Mouse (Mus musculus) kidney, embryonic 16.5 days (tissue): Measurements from ENCODE around the gene Lrig2. TPM values are rescaled to one million over a fixed set of nuclear protein-coding genes. Genes with fewer than 3 reads are reported as not detected.

Experiments
- ATAC-seq: fragments of 200-750 bp; cut with Nextera tagmentation; 2 replicates; pipeline ENCODE4 v1.8.0; 2017; ENCODE audit warnings: moderate TSS enrichment; ENCODE audit not compliant: low FRiP score, low TSS enrichment
- H3K27ac ChIP-seq: fragments of 300-500 bp; sonication (generic); 2 replicates; pipeline ENCODE4 v1.5.1; 2014; ENCODE audit warnings: low read length
- H3K27me3 ChIP-seq: fragments of 300-500 bp; sonication (generic); 2 replicates; pipeline ENCODE4 v1.6.1; 2014; ENCODE audit warnings: low read length, control low read depth, mixed read lengths; ENCODE audit not compliant: insufficient read depth
- H3K36me3 ChIP-seq: fragments of 300-500 bp; sonication (generic); 2 replicates; pipeline ENCODE4 v1.6.1; 2014; ENCODE audit warnings: low read length, control low read depth, mixed read lengths; ENCODE audit not compliant: insufficient read depth
- H3K4me1 ChIP-seq: fragments of 300-500 bp; sonication (generic); 2 replicates; pipeline ENCODE4 v1.6.1; 2014; ENCODE audit warnings: low read length, control low read depth, mixed read lengths; ENCODE audit not compliant: insufficient read depth
- H3K4me2 ChIP-seq: fragments of 300-500 bp; sonication (generic); replicated peaks from 2 replicates; pipeline ENCODE4 v1.6.1; 2014; ENCODE audit warnings: low read depth, low read length
- H3K4me3 ChIP-seq: fragments of 300-500 bp; sonication (generic); 2 replicates; pipeline ENCODE4 v1.5.1; 2014; ENCODE audit warnings: mild to moderate bottlenecking, low read length
- H3K9ac ChIP-seq: fragments of 300-500 bp; sonication (generic); replicated peaks from 2 replicates; pipeline ENCODE4 v1.6.1; 2014; ENCODE audit warnings: low read length
- H3K9me3 ChIP-seq: fragments of 300-500 bp; sonication (generic); 2 replicates; pipeline ENCODE4 v1.6.1; 2016; ENCODE audit warnings: low read length, control low read depth
- WGBS: fragments of 180-500 bp; shearing (Covaris S2); extraction: QIAGEN DNeasy Blood & Tissue Kit; methylation state at CpG from one replicate; pipeline ENCODE4 v1.1.7; 2014; 5-methylcytosine and 5-hydroxymethylcytosine counted together
- polyA plus RNA-seq: library from polyadenylated mRNA; unstranded; fragments of >200 nt; fragmentation: Nextera tagmentation; extraction: Ambion mirVana; gene quantifications from 2 replicates; pipeline ENCODE4 v1.2.1, GENCODE M21; 2015

The Lrig2 gene
- polyA plus RNA-seq, 1 experiment from 2014 or later, result 15.6 TPM

DNA sequence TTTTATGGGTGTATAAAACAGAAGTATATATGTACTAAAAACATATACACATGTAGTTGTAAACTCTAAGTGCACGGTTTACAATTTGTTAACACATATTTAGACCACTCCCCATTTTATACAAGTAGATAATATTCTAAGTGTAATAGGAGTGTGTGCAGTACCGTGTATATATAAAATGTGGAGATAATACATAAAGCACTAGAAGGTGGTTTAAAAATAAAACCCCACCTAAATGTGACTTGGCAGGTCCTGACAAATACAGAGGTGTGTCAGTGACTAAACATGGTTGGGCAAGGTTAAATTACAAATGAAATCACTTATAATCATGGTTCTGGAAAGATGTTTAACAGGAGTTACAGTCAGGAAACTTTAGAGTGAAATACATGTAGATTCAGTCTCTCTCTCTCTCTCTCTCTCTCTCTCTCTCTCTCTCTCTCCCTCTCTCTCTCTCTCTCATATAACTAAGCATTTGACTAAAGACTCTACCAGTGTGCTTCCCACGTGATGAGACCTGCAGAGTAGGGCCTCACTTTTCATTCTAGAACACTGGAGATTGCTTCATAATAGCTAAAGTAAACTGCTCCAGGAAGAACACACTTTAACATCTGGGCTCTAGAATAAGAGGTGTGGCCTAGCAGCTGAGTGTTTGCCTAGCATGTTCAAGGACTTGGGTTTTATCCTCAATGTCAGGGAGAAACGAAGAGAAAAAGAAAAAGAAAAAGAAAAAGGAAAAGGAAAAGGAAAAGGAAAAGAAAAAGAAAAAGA lies 14.6 kb upstream of the Lrig2 start:
- 80% methylated on average over 4 of the region's 4 CpGs for WGBS
- Histone ChIP-seq H3K27ac (no peak overlapping the region), H3K4me3 (no peak overlapping the region), H3K4me1 (peaks cover 11% of the 10 kb centered on the region; the same call in 1 of the 2 replicates), H3K9me3 (no peaks in the 10 kb centered on the region; the same call in 1 of the 2 replicates), H3K9ac (no peak overlapping the region), H3K4me2 (no peak overlapping the region), H3K36me3 (no peaks in the 10 kb centered on the region), H3K27me3 (no peaks in the 10 kb centered on the region)
- ATAC-seq, result no peak

DNA sequence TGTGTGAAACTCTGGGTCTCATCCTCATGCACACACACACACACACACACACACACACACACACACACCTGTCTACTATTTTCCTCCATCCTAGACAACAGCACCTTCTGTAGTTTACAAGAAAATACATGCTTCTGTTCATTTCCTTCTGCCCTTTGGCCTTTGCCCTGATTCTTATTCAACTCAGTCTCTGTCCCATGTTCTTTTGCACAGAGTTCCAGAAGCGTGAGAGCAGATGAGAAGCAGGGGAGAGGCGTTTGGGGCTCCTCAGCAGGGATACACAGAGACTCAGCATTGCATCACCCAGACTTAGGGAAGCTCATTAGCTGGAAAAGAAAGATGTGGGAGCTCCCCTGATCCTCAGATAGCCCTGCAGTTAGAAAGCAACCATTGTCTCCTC lies 13.8 kb upstream of the Lrig2 start:
- no peaks in the 10 kb centered on the region for H3K36me3 ChIP-seq
- H3K27ac ChIP-seq, result no peak overlapping the region
- 40% methylated on average over 2 of the region's 2 CpGs for WGBS
- H3K4me3 ChIP-seq, result no peak overlapping the region
- H3K27me3 ChIP-seq, result no peaks in the 10 kb centered on the region
- no peak overlapping the region for H3K9ac ChIP-seq
- no peak for ATAC-seq
- H3K9me3 ChIP-seq, result no peaks in the 10 kb centered on the region; the same call in 1 of the 2 replicates
- H3K4me1 ChIP-seq, result peaks cover 11% of the 10 kb centered on the region; the same call in 1 of the 2 replicates
- H3K4me2 ChIP-seq, result no peak overlapping the region

DNA sequence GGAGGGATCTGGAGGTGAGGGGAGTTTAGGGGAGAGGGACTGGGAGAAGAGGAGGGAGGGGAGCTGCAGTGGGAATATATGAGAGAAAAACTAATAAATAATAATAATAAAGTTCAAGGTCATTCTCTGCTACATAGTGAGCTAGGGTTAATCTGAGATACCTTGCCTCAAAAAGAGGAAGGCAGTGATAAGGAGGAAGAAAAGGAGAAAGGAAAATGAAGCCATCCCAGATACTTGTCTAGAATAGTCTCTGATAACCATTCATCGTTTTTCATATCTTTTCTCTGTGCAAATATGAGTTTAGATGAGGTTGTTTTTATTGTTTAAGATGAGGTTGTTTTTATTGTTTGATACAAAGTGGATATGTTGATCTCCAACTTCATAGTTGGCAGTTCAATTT lies 13.3 kb upstream of the Lrig2 start:
- 69% methylated on average over 1 of the region's 1 CpGs for WGBS
- H3K27me3 ChIP-seq, result no peaks in the 10 kb centered on the region
- H3K9ac ChIP-seq, result no peak overlapping the region
- H3K36me3 ChIP-seq, result no peaks in the 10 kb centered on the region
- no peak for ATAC-seq
- peaks cover 11% of the 10 kb centered on the region; the same call in 1 of the 2 replicates for H3K4me1 ChIP-seq
- no peak overlapping the region for H3K4me3 ChIP-seq
- H3K9me3 ChIP-seq, result no peaks in the 10 kb centered on the region; the same call in 1 of the 2 replicates
- no peak overlapping the region for H3K27ac ChIP-seq
- no peak overlapping the region for H3K4me2 ChIP-seq

DNA sequence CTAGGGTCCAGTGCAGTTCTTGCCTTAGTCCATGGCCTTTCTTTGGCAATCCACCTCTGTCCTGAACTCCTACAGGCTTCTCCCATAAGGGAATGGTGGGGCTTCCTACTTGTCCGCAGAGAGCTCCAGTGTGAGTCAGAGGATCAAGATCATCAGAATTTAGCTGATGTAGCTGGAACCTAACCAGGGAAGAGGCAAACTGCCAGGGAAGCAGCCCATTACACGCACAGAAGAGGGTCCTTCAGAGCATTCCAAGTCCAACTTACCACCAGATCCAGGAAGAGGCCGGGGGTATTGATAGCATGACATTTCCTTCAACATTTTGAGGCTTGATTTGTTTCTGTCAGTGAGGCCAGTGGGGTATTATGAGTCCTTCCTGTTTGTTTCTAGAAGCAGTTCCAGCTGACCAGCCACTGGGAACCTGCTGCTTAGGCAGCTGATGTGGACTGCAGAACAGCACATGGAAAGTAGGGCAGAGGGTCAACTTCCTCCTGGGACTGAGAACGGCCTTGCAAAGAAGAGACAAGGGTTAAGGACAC lies 11.7 kb upstream of the Lrig2 start:
- no peak overlapping the region for H3K4me2 ChIP-seq
- H3K9ac ChIP-seq, result no peak overlapping the region
- peak; percentile 69; the same call in 1 of the 2 replicates for ATAC-seq
- no peaks in the 10 kb centered on the region; the same call in 1 of the 2 replicates for H3K9me3 ChIP-seq
- 38% methylated on average over 4 of the region's 4 CpGs for WGBS
- H3K4me3 ChIP-seq, result no peak overlapping the region
- no peaks in the 10 kb centered on the region for H3K27me3 ChIP-seq
- H3K27ac ChIP-seq, result peak overlapping the region; percentile 75
- no peaks in the 10 kb centered on the region for H3K36me3 ChIP-seq
- H3K4me1 ChIP-seq, result peaks cover 11% of the 10 kb centered on the region; the same call in 1 of the 2 replicates

DNA sequence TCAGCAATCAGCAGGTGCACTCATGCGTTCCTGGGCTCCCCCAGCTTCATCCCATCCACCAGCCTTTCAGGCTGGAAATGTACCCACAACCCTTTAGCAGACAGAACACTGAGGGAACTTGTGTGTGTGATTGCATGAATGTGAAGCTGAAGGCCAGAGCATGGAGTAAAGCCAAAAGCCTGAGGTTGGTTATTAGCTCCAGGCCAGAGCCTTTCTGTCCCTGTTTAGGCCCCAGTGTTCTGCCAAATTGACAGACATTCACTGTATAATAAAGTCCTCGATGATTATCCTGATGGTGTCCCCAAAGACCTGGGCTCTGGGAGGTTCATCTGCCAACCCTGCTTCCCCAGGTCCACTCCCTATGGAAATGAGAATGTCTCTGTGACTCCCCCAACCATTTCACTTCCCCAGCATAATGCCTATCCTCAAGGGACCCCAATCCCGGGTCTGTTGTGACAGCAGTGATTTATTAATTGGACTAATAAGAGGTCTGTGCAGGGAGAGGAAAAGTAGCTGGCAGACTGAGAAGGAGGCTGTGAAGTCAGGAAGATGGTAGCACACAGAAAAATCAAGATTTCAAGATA lies 9.7 kb upstream of the Lrig2 start:
- WGBS, result 43% methylated on average over 3 of the region's 3 CpGs
- ATAC-seq, result no peak
- H3K4me2 ChIP-seq, result no peak overlapping the region

DNA sequence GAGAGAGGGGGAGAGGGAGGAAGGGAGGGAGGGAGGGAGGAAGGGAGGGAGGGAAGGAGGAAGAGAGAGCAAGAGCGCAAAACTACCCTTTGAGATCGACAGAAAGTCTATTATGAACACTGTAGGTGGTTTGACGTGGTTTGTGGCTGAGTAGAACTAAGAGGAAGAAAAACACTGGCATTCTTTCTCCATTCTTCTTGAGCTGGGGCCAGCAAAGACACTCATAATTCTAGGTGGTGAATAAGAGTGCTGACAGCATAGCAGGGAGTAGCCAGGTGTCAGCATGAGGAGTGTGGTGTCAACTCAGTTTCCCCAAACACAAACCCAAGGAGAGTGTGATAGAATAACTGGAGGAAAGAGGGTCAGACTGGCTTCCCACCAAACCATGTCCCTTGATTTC lies 8.8 kb upstream of the Lrig2 start:
- WGBS, result 73% methylated on average over 3 of the region's 3 CpGs
- ATAC-seq, result no peak
- Histone ChIP-seq H3K4me1 (peaks cover 11% of the 10 kb centered on the region; the same call in 1 of the 2 replicates), H3K27ac (no peak overlapping the region), H3K9ac (no peak overlapping the region), H3K9me3 (no peaks in the 10 kb centered on the region), H3K4me2 (no peak overlapping the region), H3K27me3 (no peaks in the 10 kb centered on the region), H3K36me3 (no peaks in the 10 kb centered on the region), H3K4me3 (no peak overlapping the region)

More for the DNA sequence above, 9.7 kb upstream of the Lrig2 start:
- Histone ChIP-seq H3K27me3 (no peaks in the 10 kb centered on the region), H3K36me3 (no peaks in the 10 kb centered on the region), H3K9me3 (no peaks in the 10 kb centered on the region), H3K27ac (no peak overlapping the region), H3K4me3 (no peak overlapping the region), H3K4me1 (peaks cover 11% of the 10 kb centered on the region; the same call in 1 of the 2 replicates), H3K9ac (no peak overlapping the region)

DNA sequence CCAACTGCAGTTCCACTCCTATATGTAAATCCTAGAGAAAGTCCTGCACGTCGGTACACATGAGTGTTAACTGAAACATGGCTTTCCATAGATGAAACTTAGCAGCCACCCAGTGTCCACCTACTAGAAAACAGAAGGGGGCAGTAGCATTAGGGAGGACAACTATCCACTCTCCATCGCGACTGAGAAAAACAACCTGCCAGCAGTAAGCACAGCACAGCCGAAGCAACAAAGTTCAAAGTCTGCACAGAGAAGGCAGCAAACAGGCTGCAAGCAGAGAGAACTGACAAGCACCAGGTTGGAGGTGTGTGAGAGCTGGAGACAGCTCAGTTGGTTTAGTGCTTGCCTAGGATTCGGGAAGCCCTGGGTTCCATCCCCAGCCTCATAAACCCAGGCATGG lies 7.2 kb upstream of the Lrig2 start:
- Histone ChIP-seq H3K27ac (no peak overlapping the region), H3K4me1 (peaks cover 10% of the 10 kb centered on the region; the same call in 1 of the 2 replicates), H3K9me3 (no peaks in the 10 kb centered on the region), H3K36me3 (no peaks in the 10 kb centered on the region), H3K4me2 (no peak overlapping the region), H3K4me3 (no peak overlapping the region), H3K27me3 (no peaks in the 10 kb centered on the region), H3K9ac (no peak overlapping the region)
- ATAC-seq, result 0 out of 2 replicates have a peak, but pooled peaks have one; percentile 49
- 53% methylated on average over 6 of the region's 6 CpGs for WGBS

DNA sequence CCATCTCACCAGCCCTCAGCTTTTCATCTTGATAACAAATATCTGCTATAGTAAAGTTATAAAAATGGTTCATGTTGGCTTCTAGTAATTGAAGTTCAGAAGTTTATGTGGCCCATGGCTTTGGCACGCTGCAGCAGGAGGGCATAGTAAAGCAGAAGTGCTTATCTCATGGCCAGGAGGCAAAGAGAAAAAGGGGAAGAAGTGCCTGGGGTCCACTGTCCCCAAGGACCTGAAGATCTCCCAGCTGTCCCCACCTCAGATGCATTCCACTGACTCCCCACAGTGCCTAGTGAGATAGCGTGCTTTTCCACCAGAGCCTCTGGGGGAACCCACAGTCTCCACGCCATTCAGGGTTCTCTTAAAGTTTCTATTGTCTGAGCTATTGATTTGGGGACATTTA lies 6.7 kb upstream of the Lrig2 start:
- H3K9me3 ChIP-seq, result no peaks in the 10 kb centered on the region
- no peak for ATAC-seq
- H3K9ac ChIP-seq, result no peak overlapping the region
- WGBS, result 88% methylated on average over 3 of the region's 3 CpGs
- peaks cover 5% of the 10 kb centered on the region; the same call in 1 of the 2 replicates for H3K4me1 ChIP-seq
- H3K4me3 ChIP-seq, result no peak overlapping the region
- no peak overlapping the region for H3K27ac ChIP-seq
- H3K36me3 ChIP-seq, result no peaks in the 10 kb centered on the region
- no peak overlapping the region for H3K4me2 ChIP-seq
- no peaks in the 10 kb centered on the region for H3K27me3 ChIP-seq

DNA sequence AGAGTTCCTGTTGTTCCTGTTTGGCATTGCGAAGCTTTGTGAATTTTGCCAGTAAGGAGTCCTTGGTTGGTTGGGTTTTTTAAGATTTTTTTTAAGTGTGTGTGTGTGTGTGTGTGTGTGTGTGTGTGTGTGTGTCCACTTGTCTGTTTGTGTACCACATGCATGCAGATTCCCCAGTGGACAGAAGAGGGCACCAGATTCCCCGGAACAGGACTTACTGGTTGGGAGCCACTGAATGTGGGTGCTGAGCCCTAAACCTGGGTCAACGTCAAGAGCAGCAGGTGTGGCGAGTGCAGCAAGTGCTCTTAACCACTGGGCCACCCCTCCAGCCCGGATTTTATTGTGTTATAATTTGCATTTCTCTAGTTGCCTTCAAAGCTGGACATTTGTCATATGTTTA lies 5.4 kb upstream of the Lrig2 start:
- no peaks in the 10 kb centered on the region for H3K9me3 ChIP-seq
- H3K9ac ChIP-seq, result no peak overlapping the region
- H3K36me3 ChIP-seq, result no peaks in the 10 kb centered on the region
- no peak overlapping the region for H3K4me2 ChIP-seq
- WGBS, result 90% methylated on average over 5 of the region's 5 CpGs
- peaks cover 5% of the 10 kb centered on the region for H3K4me1 ChIP-seq
- H3K27ac ChIP-seq, result no peak overlapping the region
- no peak overlapping the region for H3K4me3 ChIP-seq
- ATAC-seq, result no peak
- no peaks in the 10 kb centered on the region for H3K27me3 ChIP-seq

DNA sequence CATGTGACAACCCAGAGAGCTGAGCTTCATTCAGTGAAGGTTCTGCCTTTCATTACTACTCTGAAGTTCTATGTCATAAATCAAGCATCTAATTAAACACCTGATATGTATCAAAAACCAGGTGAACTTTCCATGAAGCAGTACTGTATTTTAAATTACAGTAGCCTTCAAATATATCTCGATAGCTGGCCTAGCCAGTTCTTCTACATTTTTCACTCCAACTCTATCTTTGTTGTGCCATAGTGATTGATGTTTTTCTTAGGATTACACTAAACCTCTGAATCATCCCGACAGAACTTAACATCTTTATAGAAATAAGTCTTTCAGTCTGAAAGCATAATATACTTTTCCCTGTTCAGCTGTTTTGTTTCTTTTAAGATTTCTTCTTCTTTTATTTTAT lies 2.8 kb upstream of the Lrig2 start:
- 71% methylated on average over 2 of the region's 2 CpGs for WGBS
- peaks cover 13% of the 10 kb centered on the region for H3K4me1 ChIP-seq
- H3K27ac ChIP-seq, result no peak overlapping the region
- no peak overlapping the region for H3K4me2 ChIP-seq
- no peaks in the 10 kb centered on the region for H3K36me3 ChIP-seq
- H3K9me3 ChIP-seq, result no peaks in the 10 kb centered on the region
- H3K9ac ChIP-seq, result no peak overlapping the region
- no peak overlapping the region for H3K4me3 ChIP-seq
- no peaks in the 10 kb centered on the region for H3K27me3 ChIP-seq
- no peak for ATAC-seq
